Mouse (Mus musculus) heart, embryonic 10.5 days (tissue): ENCODE results near the gene Mvb12a. TPM values are rescaled to one million over a fixed set of nuclear protein-coding genes. Genes with fewer than 3 reads are reported as not detected.
"Not testable (repeated sequence)": the region's sequence is repeated elsewhere in the genome, so short reads cannot be mapped to it uniquely, and the experiment has no call there.

Experiments
- DNase-seq: peaks from one replicate; pipeline ENCODE4 v3.0.0-alpha.2; 2017; ENCODE audit warnings: low spot score
- H3K27ac ChIP-seq: fragments of 300-500 bp; sonication (generic); 2 replicates; pipeline ENCODE4 v1.5.1; 2016; ENCODE audit warnings: mild to moderate bottlenecking
- H3K27me3 ChIP-seq: fragments of 300-500 bp; sonication (generic); 2 replicates; pipeline ENCODE4 v1.6.1; 2016; ENCODE audit warnings: mild to moderate bottlenecking; ENCODE audit not compliant: poor library complexity, insufficient read depth, severe bottlenecking
- H3K36me3 ChIP-seq: fragments of 300-500 bp; sonication (generic); 2 replicates; pipeline ENCODE4 v1.6.1; 2016; ENCODE audit warnings: mild to moderate bottlenecking, moderate library complexity
- H3K4me1 ChIP-seq: fragments of 300-500 bp; sonication (generic); 2 replicates; pipeline ENCODE4 v1.6.1; 2016; ENCODE audit warnings: mild to moderate bottlenecking
- H3K4me3 ChIP-seq: fragments of 300-500 bp; sonication (generic); 2 replicates; pipeline ENCODE4 v1.5.1; 2016; ENCODE audit warnings: mild to moderate bottlenecking, moderate library complexity
- H3K9me3 ChIP-seq: fragments of 300-500 bp; sonication (generic); 2 replicates; pipeline ENCODE4 v1.6.1; 2016; ENCODE audit warnings: mild to moderate bottlenecking, moderate library complexity
- WGBS: fragments of 180-500 bp; shearing (Covaris S2); methylation state at CpG from one replicate; pipeline ENCODE4 v1.1.7; 2016; 5-methylcytosine and 5-hydroxymethylcytosine counted together
- polyA plus RNA-seq: library from polyadenylated mRNA; unstranded; fragments of >200 nt; fragmentation: Nextera tagmentation; extraction: Ambion mirVana; gene quantifications from 2 replicates; pipeline ENCODE4 v1.2.1, GENCODE M21; 2016

Mvb12a gene
- polyA plus RNA-seq, 1 experiment from 2014 or later = 75.6 TPM

DNA sequence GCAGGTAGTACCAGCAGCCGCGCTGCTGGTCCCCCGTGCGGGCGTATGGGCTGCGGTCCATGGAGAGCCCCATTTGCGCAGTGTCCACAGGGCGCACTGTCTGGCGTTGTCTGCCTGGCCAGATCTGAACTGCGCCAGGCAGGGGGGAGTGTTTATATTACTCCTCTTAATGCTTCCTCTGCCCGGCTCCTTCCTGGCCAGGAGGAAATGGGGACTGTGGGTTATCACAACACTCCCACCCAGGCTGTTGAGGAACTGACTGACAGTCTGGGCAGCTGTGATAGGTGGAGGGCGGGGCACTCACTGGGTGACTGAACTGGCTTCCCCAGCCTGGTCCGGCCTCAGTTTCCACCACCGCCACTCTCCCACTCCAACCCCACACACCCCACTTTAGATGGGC, 31.1 kb upstream of the Mvb12a start, which contains the start of gene Plvap:
Plvap (minus strand) TSS at position 109 of the 400 bp plus-strand sequence.
- DNase-seq = peak; percentile 83
- Histone ChIP-seq H3K4me1 (peaks cover 31% of the 10 kb centered on the region), H3K36me3 (no peaks in the 10 kb centered on the region), H3K27ac (peak within 1 kb of the TSS; percentile 74), H3K27me3 (peaks cover 53% of the 10 kb centered on the region), H3K4me3 (peak within 1 kb of the TSS; percentile 53), H3K9me3 (no peaks in the 10 kb centered on the region)
- WGBS = 21% methylated on average over 14 of the region's 14 CpGs

DNA sequence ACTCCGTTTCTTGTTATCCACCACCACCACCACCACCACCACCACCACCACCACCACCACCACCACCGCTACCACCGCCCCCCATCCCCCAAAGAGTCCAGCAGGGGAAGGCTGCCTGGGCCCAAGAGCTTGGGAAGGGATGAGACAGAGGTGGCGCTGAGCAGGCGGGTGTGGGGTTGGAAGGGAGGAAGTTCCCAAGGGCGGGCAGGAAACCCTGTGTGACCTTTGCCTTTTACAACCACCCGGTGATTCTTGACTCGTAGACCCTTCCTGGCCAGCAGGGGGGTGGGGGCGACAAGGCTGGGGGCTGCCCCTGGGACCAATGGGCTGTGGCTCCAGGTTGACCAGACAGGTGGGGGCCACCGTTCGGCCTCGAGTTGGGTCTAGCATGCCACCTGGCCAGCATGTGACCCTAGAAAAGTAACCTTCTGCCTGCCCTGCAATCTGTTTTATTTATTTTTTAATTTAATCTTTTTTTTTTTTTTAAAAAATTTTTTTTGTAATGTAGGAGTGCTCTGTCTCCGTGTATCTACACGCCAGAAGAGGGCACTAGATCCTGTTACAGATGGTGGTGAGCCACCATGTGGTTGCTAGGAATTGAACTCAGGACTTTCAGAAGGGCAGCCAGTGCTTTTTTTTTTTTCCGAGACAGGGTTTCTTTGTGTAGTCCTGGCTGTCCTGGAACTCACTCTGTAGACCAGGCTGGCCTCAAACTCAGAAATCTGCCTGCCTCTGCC, 29.5 kb upstream of the Mvb12a start:
- H3K27ac ChIP-seq = 0 out of 2 replicates have a peak overlapping the region, but pooled peaks have one; percentile 57
- WGBS = 53% methylated on average over 15 of the region's 15 CpGs
- no peak for DNase-seq

DNA sequence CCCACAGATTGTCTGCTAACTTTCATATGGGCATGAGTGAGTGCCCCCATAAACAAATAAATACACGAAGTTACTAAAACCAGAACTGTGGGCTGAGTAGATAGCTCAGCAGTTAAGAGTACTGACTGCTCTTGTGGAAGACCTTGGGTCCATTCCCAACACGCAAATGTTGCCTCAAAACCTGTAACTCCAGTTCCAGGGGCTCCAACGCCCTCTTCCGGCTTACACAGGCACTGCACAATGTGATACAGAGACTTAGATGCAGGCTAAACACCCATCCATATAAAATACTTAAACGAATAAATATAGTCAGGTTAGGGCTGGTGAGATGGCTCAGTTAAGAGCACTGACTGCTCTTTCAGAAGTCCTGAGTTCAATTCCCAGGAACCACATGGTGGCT, 27.7 kb upstream of the Mvb12a start:
- no peak overlapping the region for H3K4me3 ChIP-seq
- peaks cover 25% of the 10 kb centered on the region for H3K4me1 ChIP-seq
- DNase-seq = no peak
- no peak overlapping the region for H3K27ac ChIP-seq
- H3K9me3 ChIP-seq = no peaks in the 10 kb centered on the region
- H3K36me3 ChIP-seq = no peaks in the 10 kb centered on the region
- 65% methylated on average over 5 of the region's 5 CpGs for WGBS
- peaks cover 20% of the 10 kb centered on the region for H3K27me3 ChIP-seq

More for the DNA sequence above, 29.5 kb upstream of the Mvb12a start:
- H3K9me3 ChIP-seq = no peaks in the 10 kb centered on the region
- H3K4me1 ChIP-seq = peaks cover 25% of the 10 kb centered on the region
- H3K36me3 ChIP-seq = no peaks in the 10 kb centered on the region
- no peak overlapping the region for H3K4me3 ChIP-seq
- H3K27me3 ChIP-seq = peaks cover 38% of the 10 kb centered on the region

DNA sequence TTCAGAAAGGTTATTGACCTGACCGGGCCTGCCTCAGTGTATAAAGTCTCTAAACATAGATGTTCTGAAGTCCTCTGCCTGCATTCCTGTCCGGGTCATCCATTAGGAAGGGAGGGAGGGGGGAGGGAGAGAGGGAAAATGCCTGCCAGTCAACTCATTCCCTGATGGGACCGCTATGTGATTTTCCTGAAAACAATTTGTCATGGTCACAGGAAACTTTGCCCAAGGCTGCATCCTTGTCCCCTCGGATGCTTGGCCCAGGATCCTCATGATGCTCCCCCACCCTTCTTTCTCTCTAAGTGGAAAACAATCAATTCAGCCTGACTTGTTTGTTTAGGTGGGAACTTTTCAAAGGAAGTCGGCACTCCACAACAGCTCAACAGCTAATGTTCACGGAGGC, 25.9 kb upstream of the Mvb12a start:
- 14% methylated on average over 6 of the region's 6 CpGs for whole genome bisulfite sequencing
- Histone ChIP-seq H3K4me3 (no peak overlapping the region), H3K27ac (peak overlapping the region; percentile 38; the same call in 1 of the 2 replicates), H3K9me3 (no peaks in the 10 kb centered on the region), H3K27me3 (0 out of 2 replicates have a peak, but pooled peaks cover 9% of the 10 kb centered on the region), H3K36me3 (no peaks in the 10 kb centered on the region), H3K4me1 (peaks cover 28% of the 10 kb centered on the region)
- no peak for DNase-seq

DNA sequence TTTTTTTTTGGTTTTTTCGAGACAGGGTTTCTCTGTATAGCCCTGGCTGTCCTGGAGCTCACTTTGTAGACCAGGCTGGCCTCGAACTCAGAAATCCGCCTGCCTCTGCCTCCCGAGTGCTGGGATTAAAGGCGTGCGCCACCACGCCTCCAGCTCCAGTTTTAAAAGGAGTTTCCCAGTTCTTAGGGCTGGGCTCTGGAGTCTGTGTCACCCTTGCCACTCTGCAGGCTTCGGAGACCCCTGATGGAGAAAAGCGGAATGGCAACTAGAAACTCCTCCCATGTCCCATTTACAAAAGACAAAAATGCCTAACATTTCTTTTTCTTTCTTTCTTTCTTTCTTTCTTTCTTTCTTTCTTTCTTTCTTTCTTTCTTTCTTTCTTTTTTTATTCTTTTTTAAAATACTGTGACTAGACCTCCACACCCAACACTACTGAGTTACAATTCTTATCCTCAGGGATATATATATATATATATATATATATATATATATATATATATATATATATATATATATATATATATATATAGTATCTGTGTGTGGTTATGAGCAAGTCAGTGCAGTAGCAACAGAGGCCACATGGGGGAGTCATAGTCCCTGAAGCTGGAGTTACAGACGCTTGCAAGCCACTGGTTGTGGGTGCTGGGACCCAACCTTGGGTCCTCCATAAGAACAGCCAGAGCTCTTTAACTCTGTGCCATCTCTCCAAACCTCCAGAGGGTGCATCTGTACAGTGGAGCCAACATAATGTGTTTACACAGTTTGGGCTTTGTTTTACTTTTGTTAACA, 23.5 kb upstream of the Mvb12a start:
- peaks cover 27% of the 10 kb centered on the region for H3K4me1 ChIP-seq
- H3K4me3 ChIP-seq, DNase-seq, H3K36me3 ChIP-seq, H3K9me3 ChIP-seq, H3K27ac ChIP-seq: not testable (repeated sequence)
- H3K27me3 ChIP-seq = peaks cover 21% of the 10 kb centered on the region; the same call in 1 of the 2 replicates
- 41% methylated on average over 10 of the region's 10 CpGs for WGBS

DNA sequence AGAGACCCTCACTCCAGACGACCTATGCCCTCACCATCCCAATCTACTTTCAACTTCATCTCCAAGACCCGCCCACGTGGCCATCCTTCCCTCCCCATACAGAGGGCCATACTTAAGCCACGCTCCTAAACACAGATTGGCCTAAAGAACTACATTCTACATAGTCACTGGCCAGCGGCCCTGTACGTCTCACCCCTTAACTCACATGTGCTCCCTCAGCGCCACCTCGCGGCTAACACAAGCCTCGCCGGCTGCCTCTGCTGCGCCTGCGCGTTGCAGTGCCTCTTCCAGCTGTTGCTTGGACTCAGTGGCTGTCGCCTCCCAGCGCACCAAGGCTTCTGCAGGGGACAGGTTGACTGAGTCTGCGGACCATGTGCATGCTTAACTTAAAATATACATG, 21.1 kb upstream of the Mvb12a start:
- no peaks in the 10 kb centered on the region for H3K9me3 ChIP-seq
- H3K4me3 ChIP-seq = peak overlapping the region; percentile 27; the same call in 1 of the 2 replicates
- H3K27ac ChIP-seq = peak overlapping the region; percentile 22; the same call in 1 of the 2 replicates
- 6% methylated on average over 17 of the region's 17 CpGs for WGBS
- peaks cover 45% of the 10 kb centered on the region for H3K27me3 ChIP-seq
- H3K36me3 ChIP-seq = no peaks in the 10 kb centered on the region
- H3K4me1 ChIP-seq = peaks cover 42% of the 10 kb centered on the region
- peak; percentile 96 for DNase-seq

DNA sequence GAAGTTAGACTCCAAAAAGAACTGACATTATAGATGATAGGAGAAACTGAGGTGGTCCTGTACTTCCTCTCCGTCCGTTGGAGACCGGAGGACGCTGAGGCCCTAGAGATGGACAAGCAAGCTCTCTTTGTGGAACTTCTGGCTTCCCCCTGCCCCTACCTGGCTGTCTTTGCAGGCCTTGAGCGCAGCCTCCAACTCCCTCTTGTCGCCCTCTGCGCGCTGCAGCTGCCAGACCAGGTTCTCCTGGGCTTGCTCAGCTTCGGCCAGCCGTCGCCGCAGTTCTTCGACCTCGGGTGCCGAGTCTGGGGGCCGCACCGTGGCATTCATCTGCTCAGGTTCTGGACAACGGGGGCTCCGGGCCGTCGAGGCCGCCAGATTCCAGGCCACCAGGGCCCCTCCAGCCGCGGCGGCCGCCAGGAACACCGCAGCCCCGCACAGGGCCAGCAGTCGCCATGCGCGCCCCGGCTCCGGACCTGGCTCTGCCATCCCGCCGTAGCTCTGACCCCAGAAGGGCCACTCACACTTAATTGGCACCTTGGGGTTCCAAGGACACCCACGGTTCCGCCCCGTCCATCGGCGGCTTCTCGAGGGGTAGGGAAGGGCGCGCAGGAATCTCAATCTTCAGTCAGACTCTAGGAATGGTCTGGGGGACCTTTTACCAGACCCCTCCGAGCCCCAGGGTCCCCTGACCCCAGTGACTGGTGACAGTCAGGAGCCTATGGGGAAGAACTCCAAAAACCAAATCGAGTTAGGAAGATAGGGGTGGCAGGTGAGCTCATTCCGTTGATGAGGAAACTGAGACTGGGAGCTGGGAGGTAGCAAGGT, 17.3 kb upstream of the Mvb12a start, which contains the start of gene Ccdc194:
Ccdc194 (minus strand) TSS at position 486 of the 825 bp plus-strand sequence.
- no peak for DNase-seq

DNA sequence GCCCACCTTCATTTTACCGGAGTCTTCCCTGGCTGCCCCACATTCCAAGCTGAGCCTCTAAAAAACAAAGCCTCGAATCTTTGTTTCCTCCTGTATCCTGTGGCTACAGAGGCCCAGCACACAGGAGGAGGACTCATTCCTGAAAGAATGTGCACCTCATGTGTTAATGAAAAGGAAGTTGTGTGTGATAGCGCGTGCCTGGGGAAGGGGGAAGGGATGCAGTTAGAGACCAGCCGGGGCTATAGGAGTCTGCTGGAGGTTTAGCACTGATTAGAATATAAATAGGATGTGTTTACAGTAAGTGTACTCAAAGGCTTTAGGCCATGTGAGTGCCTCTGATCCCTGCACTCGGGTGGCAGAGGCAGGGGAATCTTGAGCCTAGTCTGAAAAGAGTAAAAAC, 16.4 kb upstream of the Mvb12a start:
- peak overlapping the region; percentile 84 for H3K27ac ChIP-seq
- no peak for DNase-seq
- no peak overlapping the region for H3K4me3 ChIP-seq
- H3K27me3 ChIP-seq = peaks cover 51% of the 10 kb centered on the region
- 4% methylated on average over 6 of the region's 6 CpGs for WGBS
- H3K4me1 ChIP-seq = peaks cover 50% of the 10 kb centered on the region
- H3K9me3 ChIP-seq = no peaks in the 10 kb centered on the region
- no peaks in the 10 kb centered on the region for H3K36me3 ChIP-seq

More for the DNA sequence above, 17.3 kb upstream of the Mvb12a start, which contains the start of gene Ccdc194:
- peak within 1 kb of the TSS; percentile 54 for H3K4me3 ChIP-seq
- H3K27ac ChIP-seq = peak within 1 kb of the TSS; percentile 84
- 6% methylated on average over 46 of the region's 46 CpGs for WGBS
- H3K27me3 ChIP-seq = peaks cover 55% of the 10 kb centered on the region
- H3K9me3 ChIP-seq = no peaks in the 10 kb centered on the region
- H3K36me3 ChIP-seq = no peaks in the 10 kb centered on the region
- H3K4me1 ChIP-seq = peaks cover 52% of the 10 kb centered on the region

DNA sequence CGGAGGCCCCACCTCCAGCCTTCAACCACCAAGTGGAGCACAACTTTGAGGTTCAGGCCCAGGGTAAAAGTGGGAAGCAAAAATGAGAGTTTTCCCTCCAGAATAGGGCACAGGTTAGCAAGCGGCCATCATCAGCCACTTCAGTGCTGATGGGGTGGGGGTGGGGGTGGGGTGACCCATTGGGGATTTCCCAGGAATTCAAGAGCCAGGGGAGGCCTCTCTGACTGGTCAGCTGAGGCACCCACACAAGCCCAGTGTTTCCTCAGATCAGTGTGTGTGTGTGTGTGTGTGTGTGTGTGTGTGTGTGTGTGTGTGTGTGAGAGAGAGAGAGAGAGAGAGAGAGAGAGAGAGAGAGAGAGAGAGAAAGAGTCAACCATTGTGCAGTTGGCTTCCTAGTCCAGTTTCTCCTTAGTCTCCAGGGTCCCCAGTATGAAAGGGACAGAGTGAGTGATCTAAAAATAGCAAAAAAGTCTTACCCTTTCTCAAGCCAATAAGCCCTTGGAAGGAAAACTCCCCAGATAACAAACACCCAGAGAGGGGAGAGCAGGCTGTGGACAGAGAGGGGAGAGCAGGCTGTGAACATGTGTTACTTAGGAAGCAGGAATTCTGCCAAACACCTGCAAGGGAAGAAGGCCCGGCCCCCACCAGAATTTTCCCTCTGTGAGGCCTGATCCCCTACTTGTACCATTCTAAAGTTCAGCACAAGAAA, 15.4 kb upstream of the Mvb12a start:
- Histone ChIP-seq H3K27ac (peak overlapping the region; percentile 72), H3K9me3 (no peaks in the 10 kb centered on the region), H3K4me1 (peaks cover 40% of the 10 kb centered on the region), H3K4me3 (no peak overlapping the region), H3K36me3 (no peaks in the 10 kb centered on the region), H3K27me3 (peaks cover 49% of the 10 kb centered on the region)
- WGBS = 29% methylated on average over 3 of the region's 3 CpGs
- no peak for DNase-seq

DNA sequence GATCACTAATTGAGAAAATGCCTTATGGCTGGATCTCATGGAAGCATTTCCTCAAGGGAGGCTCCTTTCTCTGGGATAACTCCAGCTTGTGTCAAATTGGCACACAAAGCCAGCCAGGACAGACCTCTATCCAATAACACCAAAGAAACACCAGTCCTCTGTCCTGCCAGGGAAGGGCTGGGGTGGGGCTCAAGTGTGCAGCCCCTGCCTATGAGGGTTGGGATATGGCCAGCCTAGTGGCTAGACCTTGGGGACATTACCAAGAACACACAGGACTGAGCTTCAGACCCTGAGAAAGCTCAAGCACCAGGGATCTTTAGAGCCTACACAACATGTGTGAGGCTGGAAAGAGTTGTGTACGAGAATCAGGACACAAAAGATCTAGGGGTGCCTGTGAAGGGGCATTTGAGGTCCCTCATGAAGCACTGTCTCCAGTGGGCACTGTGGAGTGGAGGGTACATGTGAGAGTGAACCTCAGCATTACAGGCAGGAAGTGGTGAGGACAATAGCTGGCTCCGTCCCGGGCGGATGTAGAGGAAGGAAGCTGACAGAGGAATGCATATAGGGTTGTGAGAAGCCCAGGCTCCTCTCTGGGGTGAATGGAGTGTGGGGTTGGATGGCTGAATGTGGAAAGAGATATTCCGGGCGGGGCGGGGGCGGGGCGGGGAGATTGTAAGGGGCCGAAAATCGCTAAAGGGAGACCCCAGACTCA, 14.2 kb upstream of the Mvb12a start:
- peaks cover 40% of the 10 kb centered on the region for H3K27me3 ChIP-seq
- H3K4me1 ChIP-seq = peaks cover 37% of the 10 kb centered on the region
- H3K4me3 ChIP-seq = 0 out of 2 replicates have a peak overlapping the region, but pooled peaks have one; percentile 1
- peak overlapping the region; percentile 82 for H3K27ac ChIP-seq
- H3K9me3 ChIP-seq = no peaks in the 10 kb centered on the region
- no peaks in the 10 kb centered on the region for H3K36me3 ChIP-seq
- no peak for DNase-seq
- WGBS = 66% methylated on average over 11 of the region's 11 CpGs

DNA sequence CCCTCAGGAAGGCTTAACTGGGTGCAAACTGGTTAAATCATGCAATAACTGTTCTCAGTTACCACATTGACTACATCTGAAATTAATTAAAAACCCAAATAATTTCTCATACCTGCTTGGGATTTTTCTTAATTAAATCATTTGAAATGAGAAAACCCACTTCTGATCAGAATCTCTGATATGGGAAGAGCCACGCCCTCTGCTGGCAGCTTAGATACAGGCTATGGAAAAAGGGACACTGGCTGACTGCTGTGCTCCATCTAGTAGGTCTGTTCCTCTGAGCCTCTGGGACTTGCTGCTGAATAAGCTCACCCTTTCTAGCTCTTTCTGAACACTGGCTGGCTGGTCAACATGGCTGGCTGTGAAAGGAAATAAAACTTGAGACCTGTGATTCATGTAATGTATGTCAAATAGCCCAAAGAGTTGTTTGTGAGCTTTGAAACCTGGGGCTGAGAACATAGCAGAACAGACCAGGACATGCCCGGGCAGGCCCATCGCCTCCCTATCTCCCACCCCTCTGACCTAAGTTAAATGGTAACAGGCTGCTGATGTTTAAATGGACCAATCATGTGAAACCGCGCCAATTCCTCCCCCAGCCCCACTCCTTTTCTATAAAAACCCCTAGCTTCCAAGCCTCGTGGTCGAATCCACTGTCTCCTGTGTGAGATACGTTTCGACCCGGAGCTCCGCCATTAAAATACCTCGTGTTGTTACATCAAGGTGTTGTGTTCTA, 11.8 kb upstream of the Mvb12a start:
- H3K4me1 ChIP-seq = peaks cover 36% of the 10 kb centered on the region
- peaks cover 23% of the 10 kb centered on the region for H3K27me3 ChIP-seq
- not testable (repeated sequence) for H3K9me3 ChIP-seq, H3K27ac ChIP-seq, DNase-seq, H3K36me3 ChIP-seq, H3K4me3 ChIP-seq
- WGBS = 70% methylated on average over 6 of the region's 12 CpGs
